Mouse (Mus musculus) brain, embryonic 14.5 days (tissue): ENCODE results near the gene Calcb. TPM values are rescaled to one million over a fixed set of nuclear protein-coding genes. Genes with fewer than 3 reads are reported as not detected.

Experiments
- DNase-seq: peaks from one replicate; pipeline ENCODE4 v3.0.0-alpha.2; 2011; ENCODE audit warnings: low read depth
- CTCF ChIP-seq: fragments of 200-500 bp; IDR thresholded peaks from 2 replicates; pipeline ENCODE4 v1.5.1; 2012; ENCODE audit warnings: inconsistent platforms, mild to moderate bottlenecking, moderate library complexity, borderline replicate concordance; ENCODE audit not compliant: insufficient read depth, insufficient read length; ENCODE audit errors: extremely low read depth
- POLR2A ChIP-seq: fragments of 200-500 bp; IDR thresholded peaks from 2 replicates; pipeline ENCODE4 v1.6.1; 2012; ENCODE audit warnings: mild to moderate bottlenecking, inconsistent platforms, borderline replicate concordance; ENCODE audit not compliant: poor library complexity, insufficient read depth, insufficient read length, severe bottlenecking; ENCODE audit errors: extremely low read depth
- polyA plus RNA-seq: library from polyadenylated mRNA; depleted of rRNA; stranded (reverse); fragments of >200 nt; gene quantifications from 2 replicates; pipeline ENCODE4 v1.2.3, GENCODE M21; 2012; rRNA removed

The Calcb gene
- polyA plus RNA-seq, 1 experiment = 0.77 TPM

DNA sequence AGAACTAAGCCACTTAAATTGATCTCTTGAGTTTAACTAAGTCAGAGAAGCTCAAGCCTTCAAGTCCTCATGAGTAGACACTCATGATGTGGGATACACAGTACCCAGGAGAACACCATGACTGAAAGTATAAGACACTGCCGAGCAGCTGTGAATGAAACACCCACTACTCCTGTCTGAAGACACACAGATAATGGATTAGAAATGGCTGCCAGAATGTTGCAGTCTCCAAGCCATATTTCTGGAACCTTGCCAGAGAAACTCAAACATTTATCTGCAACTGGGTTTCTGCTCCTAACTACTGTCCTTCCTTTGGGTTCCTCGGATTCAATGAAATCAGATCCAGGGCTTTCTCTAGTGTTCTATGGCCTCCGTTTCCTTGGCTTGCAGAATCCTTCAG lies 48.1 kb downstream of the Calcb start:
- DNase-seq = no peak
- no peak for TF ChIP-seq CTCF
- TF ChIP-seq POLR2A = no peak

DNA sequence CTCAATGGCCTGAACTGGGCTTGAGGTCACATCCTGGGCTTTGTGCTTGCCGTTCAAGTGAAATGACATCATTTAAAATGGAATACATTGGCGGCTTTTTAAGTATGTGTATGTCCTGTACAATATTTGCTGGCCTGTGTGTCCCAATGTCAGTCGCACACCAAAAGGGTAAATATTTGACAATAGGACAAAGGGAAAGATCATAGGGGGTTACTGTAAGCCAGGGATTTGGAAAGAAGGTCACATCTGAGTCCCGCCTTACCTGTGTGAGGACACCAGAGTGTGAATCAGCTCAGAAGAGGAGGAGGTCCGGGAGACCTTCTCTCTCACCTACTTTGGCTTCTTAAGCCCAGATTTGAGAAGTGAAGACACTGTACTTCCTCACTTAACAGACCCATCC lies 50.1 kb downstream of the Calcb start:
- DNase-seq = no peak
- TF ChIP-seq POLR2A (no peak), CTCF (no peak)

DNA sequence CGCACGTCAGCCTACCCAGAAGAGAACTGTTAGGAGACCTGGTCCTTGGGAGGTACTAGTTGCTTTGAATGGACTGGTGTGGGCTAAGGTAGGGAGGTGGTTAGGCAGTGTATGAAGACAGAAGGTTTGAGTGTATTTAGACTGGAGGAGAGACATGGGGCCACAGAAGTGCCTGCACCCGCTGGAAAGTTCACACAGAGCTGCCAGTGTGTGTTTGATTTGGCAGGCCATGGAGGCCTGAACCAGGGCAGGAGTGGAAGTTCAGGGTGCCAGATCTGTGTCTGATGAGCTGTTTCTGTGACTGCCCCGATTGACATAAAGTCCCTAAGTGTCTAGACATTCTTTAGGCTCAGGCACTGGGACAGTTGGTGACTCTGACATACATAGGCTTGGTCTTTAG lies 50.6 kb downstream of the Calcb start:
- TF ChIP-seq CTCF = no peak
- no peak for TF ChIP-seq POLR2A
- DNase-seq = no peak

DNA sequence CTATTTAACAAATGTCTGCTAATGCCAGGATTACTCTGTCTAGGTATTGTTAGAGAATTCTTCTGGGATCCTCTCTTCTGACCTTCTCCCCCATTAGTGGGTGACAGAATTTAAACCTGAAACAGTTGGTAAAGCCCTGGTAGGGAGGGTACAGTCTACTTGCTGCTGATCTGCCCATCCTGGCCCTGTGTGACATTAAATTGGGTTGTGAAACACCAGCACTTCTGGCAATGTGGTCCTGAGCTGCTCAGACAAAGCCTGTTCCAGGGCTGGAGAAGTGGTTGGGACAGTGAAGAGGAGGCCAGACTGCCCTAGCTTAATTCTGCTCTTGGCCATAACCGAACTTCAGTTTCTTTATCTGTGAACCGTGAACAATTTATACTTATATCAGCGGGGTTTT lies 52.1 kb downstream of the Calcb start:
- no peak for TF ChIP-seq CTCF
- no peak for TF ChIP-seq POLR2A
- DNase-seq = no peak

DNA sequence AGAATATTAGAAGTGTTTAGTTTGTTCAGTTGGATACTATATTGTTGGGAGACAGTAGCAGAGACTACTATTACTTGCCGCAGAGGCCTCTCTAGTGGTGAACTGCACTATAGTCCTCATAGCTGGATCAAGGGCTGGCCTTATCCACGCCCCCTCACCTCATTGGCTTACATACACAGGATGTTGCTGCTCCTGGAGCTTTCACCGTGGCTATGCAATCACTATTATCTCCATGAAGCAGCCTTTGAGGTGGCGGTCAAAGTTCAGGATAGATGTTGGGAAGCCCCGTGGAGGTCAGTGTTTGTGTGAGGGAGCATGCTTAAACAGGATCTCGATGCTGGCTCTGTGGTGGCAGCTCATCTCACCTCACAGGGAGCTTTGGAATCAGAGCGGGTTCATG lies 53.4 kb downstream of the Calcb start:
- no peak for DNase-seq
- no peak for TF ChIP-seq POLR2A
- no peak for TF ChIP-seq CTCF

Other genes with a start within 250 kb of the Calcb start
- 0.49 and 0.66 TPM in 2 replicates for gene Cyp2r1, start 155.7 kb upstream of the Calcb start, polyA plus RNA-seq
- 6.7 and 11.1 TPM in 2 replicates for gene Calca, start 82.3 kb upstream of the Calcb start, polyA plus RNA-seq
- gene Insc, start 25.1 kb downstream of the Calcb start, polyA plus RNA-seq = 1.2 and 2.3 TPM in 2 replicates